Mouse (Mus musculus): ENCODE measurements around the gene Olfr52. TPM values are rescaled to one million over a fixed set of nuclear protein-coding genes. Genes with fewer than 3 reads are reported as not detected.

The Olfr52 gene
- polyA plus RNA-seq, 1 experiment from 2014 or later: not detected

Other genes with a start within 250 kb of the Olfr52 start
- not detected in 2 replicates for gene Olfr1028, start 235.2 kb downstream of the Olfr52 start, polyA plus RNA-seq (2016; fragmentation: Nextera tagmentation; extraction: Ambion mirVana)
- gene Olfr1029, start 211.8 kb downstream of the Olfr52 start, polyA plus RNA-seq (2016; fragmentation: Nextera tagmentation; extraction: Ambion mirVana): not detected in 2 replicates
- not detected in 2 replicates for gene Olfr1030, start 206.4 kb downstream of the Olfr52 start, polyA plus RNA-seq (2016; fragmentation: Nextera tagmentation; extraction: Ambion mirVana)
- not detected in 2 replicates for gene Olfr1031, start 195.4 kb downstream of the Olfr52 start, polyA plus RNA-seq (2016; fragmentation: Nextera tagmentation; extraction: Ambion mirVana)
- not detected in 2 replicates for gene Olfr1032, start 180.1 kb downstream of the Olfr52 start, polyA plus RNA-seq (2016; fragmentation: Nextera tagmentation; extraction: Ambion mirVana)
- gene Olfr1033, start 165.1 kb downstream of the Olfr52 start, polyA plus RNA-seq (2016; fragmentation: Nextera tagmentation; extraction: Ambion mirVana): not detected in 2 replicates
- gene Olfr1034, start 139.8 kb downstream of the Olfr52 start, polyA plus RNA-seq (2016; fragmentation: Nextera tagmentation; extraction: Ambion mirVana): not detected in 2 replicates
- not detected in 2 replicates for gene Olfr1036, start 111.7 kb downstream of the Olfr52 start, polyA plus RNA-seq (2016; fragmentation: Nextera tagmentation; extraction: Ambion mirVana)
- gene Olfr1037, start 98.3 kb downstream of the Olfr52 start, polyA plus RNA-seq (2016; fragmentation: Nextera tagmentation; extraction: Ambion mirVana): not detected in 2 replicates
- gene Olfr1039, start 49.8 kb downstream of the Olfr52 start, polyA plus RNA-seq (2016; fragmentation: Nextera tagmentation; extraction: Ambion mirVana): not detected in 2 replicates
- gene Olfr1040, start 39.0 kb downstream of the Olfr52 start, polyA plus RNA-seq (2016; fragmentation: Nextera tagmentation; extraction: Ambion mirVana): not detected in 2 replicates
- gene Olfr1042, start 23.8 kb downstream of the Olfr52 start, polyA plus RNA-seq (2016; fragmentation: Nextera tagmentation; extraction: Ambion mirVana): not detected in 2 replicates
- gene Olfr1043, start 18.2 kb downstream of the Olfr52 start, polyA plus RNA-seq (2016; fragmentation: Nextera tagmentation; extraction: Ambion mirVana): not detected in 2 replicates
- gene Olfr1044, start 7.9 kb downstream of the Olfr52 start, polyA plus RNA-seq (2016; fragmentation: Nextera tagmentation; extraction: Ambion mirVana): not detected in 2 replicates
- gene Olfr1045, start 17.3 kb upstream of the Olfr52 start, polyA plus RNA-seq (2016; fragmentation: Nextera tagmentation; extraction: Ambion mirVana): not detected in 2 replicates
- not detected in 2 replicates for gene Olfr1046, start 33.6 kb upstream of the Olfr52 start, polyA plus RNA-seq (2016; fragmentation: Nextera tagmentation; extraction: Ambion mirVana)
- not detected in 2 replicates for gene Olfr1047, start 45.7 kb upstream of the Olfr52 start, polyA plus RNA-seq (2016; fragmentation: Nextera tagmentation; extraction: Ambion mirVana)
- gene Olfr1048, start 54.6 kb upstream of the Olfr52 start, polyA plus RNA-seq (2016; fragmentation: Nextera tagmentation; extraction: Ambion mirVana): not detected in 2 replicates
- not detected in 2 replicates for gene Olfr1049, start 72.6 kb upstream of the Olfr52 start, polyA plus RNA-seq (2016; fragmentation: Nextera tagmentation; extraction: Ambion mirVana)
- gene Olfr1051, start 93.4 kb upstream of the Olfr52 start, polyA plus RNA-seq (2016; fragmentation: Nextera tagmentation; extraction: Ambion mirVana): not detected in 2 replicates
- gene Olfr1052, start 106.8 kb upstream of the Olfr52 start, polyA plus RNA-seq (2016; fragmentation: Nextera tagmentation; extraction: Ambion mirVana): not detected in 2 replicates
- gene Olfr1053, start 129.6 kb upstream of the Olfr52 start, polyA plus RNA-seq (2016; fragmentation: Nextera tagmentation; extraction: Ambion mirVana): not detected in 2 replicates
- not detected in 2 replicates for gene Olfr1054, start 149.8 kb upstream of the Olfr52 start, polyA plus RNA-seq (2016; fragmentation: Nextera tagmentation; extraction: Ambion mirVana)
- gene Olfr1055, start 164.6 kb upstream of the Olfr52 start, polyA plus RNA-seq (2016; fragmentation: Nextera tagmentation; extraction: Ambion mirVana): not detected in 2 replicates
- gene Olfr1056, start 176.8 kb upstream of the Olfr52 start, polyA plus RNA-seq (2016; fragmentation: Nextera tagmentation; extraction: Ambion mirVana): not detected in 2 replicates
- not detected in 2 replicates for gene Olfr1057, start 192.7 kb upstream of the Olfr52 start, polyA plus RNA-seq (2016; fragmentation: Nextera tagmentation; extraction: Ambion mirVana)
- gene Olfr1058, start 202.9 kb upstream of the Olfr52 start, polyA plus RNA-seq (2016; fragmentation: Nextera tagmentation; extraction: Ambion mirVana): not detected in 2 replicates
- gene Olfr1061, start 228.4 kb upstream of the Olfr52 start, polyA plus RNA-seq (2016; fragmentation: Nextera tagmentation; extraction: Ambion mirVana): not detected in 2 replicates
- gene Olfr1062, start 241.1 kb upstream of the Olfr52 start, polyA plus RNA-seq (2016; fragmentation: Nextera tagmentation; extraction: Ambion mirVana): not detected in 2 replicates